12 mouse cellular contexts compared by ENCODE assay signal in genomic region chr8:44825183-44825757, GRCm38 (mm10).
"Had no signal": no experiment of that assay in that cellular context is flagged by ENCODE, and none has a peak within 500 bp of the region (broad histone marks: within the 10 kb centered on the region; RNA-seq: fewer than 3 reads in every experiment).

No protein-coding gene starts in this region.

- H3K4me2 ChIP-seq: limb, embryonic 12.5 days; liver, embryonic 13.5 days; midbrain, embryonic 13.5 days had no signal

- H3K9ac ChIP-seq: limb, embryonic 12.5 days; liver, embryonic 13.5 days; liver, postnatal 0 days; midbrain, embryonic 13.5 days had no signal

- H3K27ac ChIP-seq: kidney, postnatal 0 days; layer of hippocampus, adult 2 months; limb, embryonic 12.5 days; liver, embryonic 13.5 days; midbrain, embryonic 13.5 days had no signal

- H3K4me1 ChIP-seq: liver, embryonic 13.5 days had no signal

- H3K27me3 ChIP-seq: limb, embryonic 12.5 days; liver, embryonic 13.5 days had no signal

- ATAC-seq: liver, postnatal 0 days; midbrain, embryonic 13.5 days had no signal

- H3K36me3 ChIP-seq: liver, embryonic 13.5 days; midbrain, embryonic 13.5 days had no signal

- H3K4me3 ChIP-seq: layer of hippocampus, adult 2 months; limb, embryonic 12.5 days; liver, embryonic 13.5 days; midbrain, embryonic 13.5 days had no signal

- DNase-seq: kidney, adult 8-10 months; kidney, postnatal 4 days; liver; liver, embryonic 13.5 days; liver, postnatal 0 days; lung, postnatal 14 days; right cerebral cortex, postnatal 14 days; thymus, postnatal 36 days had no signal
